Mouse (Mus musculus) layer of hippocampus, adult 9-10 months (tissue): ENCODE data around the gene Lrmp.

ENCODE experiments used
- DNase-seq: peaks from one replicate; pipeline ENCODE4 v3.0.0; 2022; ENCODE audit warnings: low spot score

The Lrmp gene

DNA sequence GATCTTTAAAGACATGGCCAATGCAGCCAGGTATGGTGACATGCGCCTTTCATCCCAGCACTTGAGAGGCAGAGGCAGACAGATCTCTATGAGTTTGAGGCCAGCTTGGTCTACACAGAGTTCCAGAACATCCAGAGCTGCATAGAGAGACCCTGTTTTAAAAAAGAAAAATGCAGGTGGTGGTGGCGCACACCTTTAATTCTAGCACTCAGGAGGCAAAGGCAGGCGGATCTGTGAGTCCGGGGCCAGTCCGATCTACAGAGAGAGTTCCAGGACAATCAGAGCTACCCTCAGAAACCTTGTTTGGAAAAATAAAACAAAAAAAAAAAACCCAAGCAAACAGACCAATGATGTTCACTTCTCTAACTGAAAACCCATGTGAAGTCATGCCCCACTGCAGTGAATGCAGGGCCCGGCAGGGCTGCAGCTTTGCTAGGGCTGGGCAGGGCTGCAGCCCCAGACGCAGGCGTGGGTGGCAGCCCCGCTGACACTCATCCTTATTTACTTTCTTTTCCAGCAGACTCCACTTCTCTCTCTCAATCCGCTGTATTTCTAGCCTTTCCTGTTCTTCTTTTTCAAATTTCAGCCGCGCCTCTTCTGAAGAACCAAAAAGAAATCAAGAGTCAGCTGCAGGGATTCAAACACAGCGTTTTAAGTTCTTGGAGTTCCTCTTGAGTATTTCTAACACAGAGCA, 87.1 kb downstream of the Lrmp start:
- no peak for DNase-seq

DNA sequence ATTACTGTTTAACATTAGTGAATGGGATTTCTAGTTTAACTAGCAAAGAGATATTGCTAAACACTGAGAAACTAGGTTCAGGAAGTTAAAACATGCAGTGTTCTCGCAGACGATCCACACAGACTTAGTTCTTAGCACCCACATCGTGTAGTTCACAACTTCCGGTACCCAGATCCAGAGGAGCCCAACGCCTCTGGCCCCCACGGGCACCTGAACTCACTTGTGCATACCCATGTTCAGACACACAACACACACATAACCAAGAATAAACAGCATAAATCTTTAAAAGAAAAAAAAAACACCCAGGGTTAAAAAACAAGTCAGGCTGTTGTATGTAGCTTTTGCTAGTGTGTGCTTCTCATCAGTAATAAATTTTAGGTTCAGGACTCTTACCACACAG, 89.0 kb downstream of the Lrmp start:
- no peak for DNase-seq

DNA sequence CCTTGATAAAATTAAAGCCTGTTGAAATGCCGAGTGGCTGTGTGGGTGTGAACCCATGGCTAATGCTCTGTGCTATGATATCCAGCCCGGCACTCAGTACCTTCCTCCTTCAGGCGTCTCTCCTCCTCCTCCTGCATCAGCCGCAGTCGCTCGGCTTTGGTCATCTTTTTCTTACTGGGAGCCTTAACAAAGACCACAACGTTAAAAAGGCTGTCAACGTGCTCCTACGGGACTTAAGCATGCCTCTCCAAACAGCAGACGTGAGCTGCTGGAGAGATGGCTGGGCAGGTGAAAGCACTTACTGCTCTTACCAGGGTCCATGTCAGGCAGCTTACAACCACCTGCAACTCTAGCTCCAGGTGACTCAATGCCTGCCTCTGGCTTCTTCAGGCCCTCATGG, 89.7 kb downstream of the Lrmp start:
- no peak for DNase-seq

DNA sequence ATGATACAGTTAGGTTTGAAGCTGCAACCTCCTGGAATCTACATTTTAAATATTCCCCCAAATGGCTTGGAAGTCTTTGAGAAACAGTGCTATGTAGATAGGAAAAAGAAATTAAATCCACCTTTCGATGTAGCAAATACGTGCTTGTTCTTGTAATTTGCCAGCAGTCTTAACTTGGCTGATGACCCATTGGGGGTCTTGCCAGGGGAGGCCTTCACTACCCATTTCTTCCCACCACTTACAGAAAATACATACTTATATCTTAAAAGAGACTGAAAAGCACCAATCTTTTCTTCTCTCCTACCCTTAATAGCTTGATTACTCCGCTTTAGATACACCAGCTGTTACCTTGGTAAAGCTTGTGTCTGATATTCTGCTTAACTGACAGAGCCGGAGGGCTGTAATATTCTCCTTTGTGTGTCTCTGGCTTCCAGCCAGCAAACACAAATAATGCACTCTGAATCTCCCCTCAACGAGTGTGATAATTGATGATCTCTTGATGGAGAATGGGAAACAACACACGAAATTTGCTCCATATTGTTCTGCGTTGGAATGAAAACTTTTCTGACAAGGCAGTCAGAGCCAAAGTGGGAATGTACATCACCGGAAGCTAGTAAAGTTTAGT, 94.7 kb downstream of the Lrmp start:
- DNase-seq: no peak

DNA sequence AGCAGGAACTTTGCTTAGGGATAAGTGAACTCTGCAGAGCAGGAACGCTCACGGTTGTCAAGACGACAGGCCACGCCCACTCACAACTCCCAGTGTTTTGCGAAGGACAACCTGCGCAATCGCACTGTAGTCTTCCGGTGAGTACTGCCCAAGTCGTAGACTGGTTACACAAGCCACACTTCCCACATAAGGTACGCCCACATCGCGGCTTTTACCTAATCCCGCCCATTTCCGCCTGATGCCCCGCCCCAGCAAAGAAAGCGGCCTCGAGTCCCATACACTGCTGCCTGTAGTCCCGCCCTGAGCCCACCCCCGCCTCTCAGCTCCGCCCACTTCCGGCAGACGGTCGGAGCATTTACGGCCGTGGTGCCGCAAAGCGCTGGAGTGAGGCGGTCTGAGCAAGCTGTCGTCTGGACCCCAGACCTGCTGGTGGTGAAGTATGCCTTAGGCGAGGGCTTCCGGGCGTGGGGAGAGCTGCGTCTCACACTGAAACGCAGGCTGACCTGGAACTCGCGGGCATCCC, 95.4 kb downstream of the Lrmp start, which contains the start of the genes Casc1 and Etfrf1:
Gene Casc1, minus strand, starts transcription at position 190 of the 523 bp plus-strand sequence.
Gene Etfrf1, plus strand, starts transcription at position 319 of the 523 bp plus-strand sequence.
- DNase-seq: peak; percentile 96

DNA sequence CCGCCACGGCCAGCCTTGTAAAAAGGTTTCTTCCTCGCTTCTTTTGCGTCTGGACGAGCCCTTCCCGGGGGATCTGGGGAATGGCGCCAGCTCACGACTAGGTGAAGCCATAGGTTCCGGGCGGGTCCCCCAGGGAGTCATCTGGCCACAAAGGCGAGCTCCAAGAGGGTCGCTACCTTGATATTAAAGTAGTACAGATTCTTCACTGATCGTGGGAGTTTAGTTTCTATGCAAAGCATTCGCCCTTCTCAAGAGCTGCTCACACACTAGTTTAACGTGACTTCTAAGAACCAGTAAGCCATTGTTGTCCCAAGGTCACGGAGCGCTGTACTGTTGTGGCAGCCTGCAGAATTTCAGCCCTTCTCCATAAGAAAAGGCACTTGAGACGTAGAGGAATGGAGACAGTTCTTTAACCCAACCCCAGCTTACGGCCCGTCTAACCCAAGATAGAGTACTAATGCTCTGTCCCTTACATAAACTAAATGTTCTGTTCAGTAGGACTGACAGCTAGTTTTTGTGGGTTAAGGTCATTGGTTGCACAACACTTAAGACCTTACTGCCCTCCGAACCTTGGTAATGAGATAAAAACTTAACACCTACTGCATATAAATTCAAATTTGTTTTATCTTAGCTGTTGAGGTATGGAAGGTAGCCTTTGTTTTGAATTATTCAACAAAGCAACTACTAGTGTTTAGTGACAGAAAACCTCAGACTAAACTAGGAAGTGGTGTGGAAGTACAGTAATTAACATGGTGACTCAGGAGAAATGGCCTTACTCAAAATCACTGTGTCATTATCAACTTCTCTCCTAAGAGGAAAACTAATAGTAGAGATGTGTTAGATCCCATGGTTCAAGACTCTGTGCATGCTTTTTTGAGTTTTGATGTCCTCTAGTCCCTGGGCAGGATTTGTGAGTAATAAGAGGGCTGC, 96.2 kb downstream of the Lrmp start:
- DNase-seq: no peak

DNA sequence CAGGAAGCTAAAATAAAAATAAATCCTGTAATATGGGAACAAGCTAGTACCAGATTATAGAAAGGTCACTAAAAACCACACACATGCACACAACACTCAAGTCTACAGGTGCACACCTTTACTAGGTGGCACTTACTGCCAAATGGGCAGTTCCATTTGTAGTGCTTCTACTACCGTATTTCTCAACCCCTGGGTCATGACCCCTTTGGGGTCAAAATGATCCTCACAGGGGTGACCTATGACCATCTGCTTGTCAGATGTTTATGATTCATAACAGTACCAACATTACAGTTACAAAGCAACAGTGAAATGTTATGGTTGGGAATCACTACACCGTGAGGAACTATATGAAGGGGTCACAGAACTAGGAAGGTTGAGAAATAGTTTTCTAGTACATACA, 98.5 kb downstream of the Lrmp start:
- DNase-seq: no peak

DNA sequence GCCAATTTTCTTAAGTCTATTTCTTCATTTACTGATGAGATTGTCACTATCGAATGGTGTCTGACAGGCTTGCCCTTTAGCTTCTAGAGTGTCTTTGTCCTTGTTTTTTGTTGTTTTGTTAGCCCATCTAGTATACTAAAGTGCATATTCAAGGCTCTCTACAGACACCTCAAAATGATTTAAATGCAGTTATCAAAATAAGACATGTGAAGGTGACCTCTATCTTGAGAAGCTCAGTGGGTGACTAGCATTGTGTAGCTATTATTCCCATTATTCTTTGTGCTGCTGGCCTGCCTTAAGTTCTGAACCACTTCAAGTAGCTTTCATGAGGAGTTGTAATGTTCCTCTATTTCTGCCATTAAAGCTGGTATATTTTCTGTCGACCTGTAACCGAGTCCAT, 100.4 kb downstream of the Lrmp start:
- DNase-seq: no peak

DNA sequence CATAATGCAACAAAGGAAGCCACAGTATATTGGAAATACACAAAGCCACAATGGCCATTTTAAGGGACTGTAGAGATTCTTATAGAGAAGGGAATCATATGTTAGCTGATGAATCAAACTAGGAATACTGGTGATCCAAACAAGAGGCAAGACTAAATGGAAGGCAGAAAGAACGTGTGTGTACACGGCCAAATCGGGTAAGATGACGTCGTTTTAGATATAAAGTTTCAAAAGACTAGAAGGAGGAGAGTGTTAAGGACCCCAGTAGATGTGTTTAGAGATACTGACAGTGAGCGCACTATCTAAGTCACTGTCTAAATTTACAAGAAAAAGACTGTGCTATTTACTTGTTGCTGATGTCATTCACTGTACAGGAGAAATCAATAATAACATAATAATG, 108.8 kb downstream of the Lrmp start:
- DNase-seq: no peak
